Mouse (Mus musculus): ENCODE measurements around the gene Vhl.

GRCm38 (mm10) chr6:113655475-113655874 is 31.7 kb downstream of the Vhl start:
- TF ChIP-seq CTCF (IDR thresholded peaks at IDR 0.05; ENCODE audit: low read depth) (no peak), EP300 (IDR thresholded peaks at IDR 0.05; ENCODE audit: low read depth) (no peak)
